Mouse (Mus musculus): Measurements from ENCODE around the gene Lta.

GRCm38 (mm10) chr17:35219601-35220041 lies 14.5 kb upstream of the Lta start:
- TF ChIP-seq CTCF (IDR thresholded peaks at IDR 0.05; ENCODE audit: low read depth, low read length) (no peak), POLR2A (IDR thresholded peaks at IDR 0.05; ENCODE audit: extremely low read depth, insufficient read depth, low read length) (no peak)

Measured in liver, adult 2 months (tissue).